Mouse (Mus musculus) E14TG2a.4 (cell line): ENCODE data around the gene Aste1.

Experiments
- H3K27me3 ChIP-seq: 2 replicates; pipeline ENCODE4 v1.6.1; 2014; ENCODE audit warnings: low read length, control low read depth; ENCODE audit not compliant: insufficient read depth
- H3K36me3 ChIP-seq: 2 replicates; pipeline ENCODE4 v1.6.1; 2014; ENCODE audit warnings: low read length, control low read depth; ENCODE audit not compliant: insufficient read depth
- H3K4me1 ChIP-seq: replicated peaks from 2 replicates; pipeline ENCODE4 v1.6.1; 2014; ENCODE audit warnings: low read depth, low read length, control low read depth
- H3K4me3 ChIP-seq: replicated peaks from 2 replicates; pipeline ENCODE4 v1.5.1; 2014; ENCODE audit warnings: mild to moderate bottlenecking, low read length
- H3K9me3 ChIP-seq: 2 replicates; pipeline ENCODE4 v1.6.1; 2014; ENCODE audit warnings: low read length, control low read depth
- CTCF ChIP-seq: conservative IDR thresholded peaks from 2 replicates; pipeline ENCODE4 v1.5.1; 2014; ENCODE audit warnings: low read length
- NANOG ChIP-seq: IDR thresholded peaks from 2 replicates; pipeline ENCODE4 v1.6.1; 2014; ENCODE audit warnings: borderline replicate concordance, low read length, mixed read lengths
- POU5F1 ChIP-seq: IDR thresholded peaks from 2 replicates; pipeline ENCODE4 v1.6.1; 2014; ENCODE audit warnings: low read length, borderline replicate concordance

Gene Aste1

GRCm38 (mm10) chr9:105461496-105461895 is 66.3 kb downstream of the Aste1 start:
- Histone ChIP-seq H3K36me3 (peaks cover 53% of the 10 kb centered on the region), H3K9me3 (no peaks in the 10 kb centered on the region), H3K4me1 (no peaks in the 10 kb centered on the region), H3K27me3 (no peaks in the 10 kb centered on the region), H3K4me3 (no peak overlapping the region)
- no peak for TF ChIP-seq NANOG
- TF ChIP-seq CTCF: no peak
- TF ChIP-seq POU5F1: no peak
